Mouse (Mus musculus) spleen, adult 2 months (tissue): ENCODE data around the gene Map2k1. TPM values are rescaled to one million over a fixed set of nuclear protein-coding genes. Genes with fewer than 3 reads are reported as not detected.

Experiments
- DNase-seq, 2 experiments: peaks; one replicate each; pipeline versions ENCODE4 v3.0.0 to v3.0.0-alpha.2; 2012 to 2021; ENCODE audit warnings: low spot score in 2 of 2, low read depth in 1 of 2
- H3K27ac ChIP-seq: fragments of 200-500 bp; 2 replicates; pipeline ENCODE4 v1.5.1; 2012; ENCODE audit warnings: low read length, inconsistent platforms; ENCODE audit not compliant: insufficient read depth
- H3K27me3 ChIP-seq: fragments of 200-500 bp; 2 replicates; pipeline ENCODE4 v1.6.1; 2012; ENCODE audit warnings: mild to moderate bottlenecking, moderate library complexity, low read length, inconsistent platforms; ENCODE audit not compliant: control insufficient read depth, insufficient read depth
- H3K36me3 ChIP-seq: fragments of 200-500 bp; 2 replicates; pipeline ENCODE4 v1.6.1; 2012; ENCODE audit warnings: mild to moderate bottlenecking, low read length, inconsistent platforms; ENCODE audit not compliant: control insufficient read depth, insufficient read depth
- H3K4me1 ChIP-seq: fragments of 200-500 bp; 2 replicates; pipeline ENCODE4 v1.6.1; 2011; ENCODE audit warnings: inconsistent platforms; ENCODE audit not compliant: control insufficient read depth, insufficient read depth, insufficient read length
- H3K4me3 ChIP-seq: fragments of 200-500 bp; 2 replicates; pipeline ENCODE4 v1.5.1; 2011; ENCODE audit warnings: mild to moderate bottlenecking, inconsistent platforms; ENCODE audit not compliant: insufficient read depth, insufficient read length; ENCODE audit errors: extremely low read depth
- CTCF ChIP-seq: fragments of 200-500 bp; IDR thresholded peaks from 2 replicates; pipeline ENCODE4 v1.5.1; 2011; ENCODE audit warnings: mild to moderate bottlenecking, inconsistent platforms; ENCODE audit not compliant: insufficient read depth, insufficient read length, insufficient replicate concordance; ENCODE audit errors: extremely low read depth
- POLR2A ChIP-seq: fragments of 200-500 bp; IDR thresholded peaks from 2 replicates; pipeline ENCODE4 v1.6.1; 2011; ENCODE audit warnings: low read depth, low read length, inconsistent platforms
- WGBS: fragments of 180-500 bp; shearing (Covaris S2); methylation state at CpG from one replicate; pipeline ENCODE4 v1.1.7; 2018; 5-methylcytosine and 5-hydroxymethylcytosine counted together
- polyA plus RNA-seq: library from polyadenylated mRNA; depleted of rRNA; stranded (reverse); fragments of >200 nt; gene quantifications from 2 replicates; pipeline ENCODE4 v1.2.3, GENCODE M21; 2012

Gene Map2k1
- polyA plus RNA-seq, 1 experiment: 35.6 TPM

DNA sequence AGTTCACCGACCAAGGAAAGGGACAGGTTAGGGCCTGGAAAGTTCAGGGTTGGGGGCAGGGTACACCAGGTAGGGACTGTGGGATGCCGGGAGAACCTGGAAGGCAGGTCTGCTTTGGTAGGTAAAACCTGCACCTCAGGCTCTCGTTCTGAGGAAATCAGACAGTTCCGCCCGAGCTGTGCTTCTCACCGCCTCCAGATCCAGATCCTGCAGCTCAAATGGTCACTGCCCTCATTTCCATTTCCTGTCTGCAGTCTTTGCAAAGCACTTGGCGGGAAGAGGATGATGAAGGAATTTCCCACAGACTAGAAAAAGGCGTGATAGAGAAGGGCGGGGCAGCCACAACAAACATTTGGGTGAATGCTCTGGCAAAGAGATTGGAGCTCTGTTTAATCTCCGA is 14.8 kb upstream of the Map2k1 start:
- no peak for DNase-seq
- no peak for TF ChIP-seq POLR2A
- no peak overlapping the region for H3K27ac ChIP-seq
- no peaks in the 10 kb centered on the region for H3K4me1 ChIP-seq
- WGBS: 79% methylated on average over 10 of the region's 10 CpGs
- no peaks in the 10 kb centered on the region for H3K27me3 ChIP-seq
- H3K36me3 ChIP-seq: no peaks in the 10 kb centered on the region
- H3K4me3 ChIP-seq: no peak overlapping the region

DNA sequence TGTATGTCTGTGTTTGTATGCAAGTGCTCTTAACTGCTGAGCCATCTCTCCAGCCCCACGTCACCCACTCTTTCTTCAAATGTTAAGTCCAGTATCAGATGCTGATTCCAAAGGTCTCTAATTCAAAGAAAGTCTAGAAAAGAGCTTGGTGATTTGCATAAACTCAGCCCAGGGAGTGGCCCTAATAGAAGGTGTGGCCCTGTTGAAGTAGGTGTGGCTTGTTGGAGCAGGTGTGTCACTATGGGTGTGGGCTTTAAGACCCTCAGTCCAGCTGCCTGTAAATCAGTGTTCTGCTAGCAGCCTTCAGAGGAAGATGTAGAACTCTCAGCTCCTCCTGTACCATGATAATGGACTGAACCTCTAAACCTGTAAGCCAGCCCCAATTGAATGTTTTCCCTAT is 13.8 kb upstream of the Map2k1 start:
- DNase-seq: no peak
- no peak overlapping the region for H3K27ac ChIP-seq
- H3K36me3 ChIP-seq: no peaks in the 10 kb centered on the region
- H3K4me1 ChIP-seq: no peaks in the 10 kb centered on the region
- no peaks in the 10 kb centered on the region for H3K27me3 ChIP-seq
- 91% methylated on average over 1 of the region's 1 CpGs for WGBS
- TF ChIP-seq CTCF: no peak
- TF ChIP-seq POLR2A: no peak
- no peak overlapping the region for H3K4me3 ChIP-seq

DNA sequence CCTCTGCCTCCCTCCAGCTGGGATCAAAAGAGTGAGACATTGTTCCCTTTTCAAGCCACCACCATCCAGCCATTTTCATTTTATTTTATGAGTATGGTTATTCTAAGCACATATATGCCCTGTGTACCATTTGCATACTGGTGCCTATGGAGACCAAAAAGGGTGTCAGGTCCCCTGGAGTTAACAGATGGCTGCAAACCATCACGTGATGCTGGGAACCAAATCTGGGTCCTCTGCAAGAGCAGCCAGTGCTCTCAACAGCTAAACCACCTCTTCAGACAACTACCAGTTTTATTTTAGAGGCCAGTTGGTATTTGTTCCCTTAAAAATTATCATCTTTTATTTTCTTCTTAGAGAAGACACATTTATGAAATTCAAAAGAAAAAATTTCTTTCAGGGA is 11.4 kb upstream of the Map2k1 start:
- H3K27me3 ChIP-seq: no peaks in the 10 kb centered on the region
- no peak for TF ChIP-seq CTCF
- no peak for TF ChIP-seq POLR2A
- DNase-seq: no peak
- WGBS: 65% methylated on average over 1 of the region's 1 CpGs
- H3K4me1 ChIP-seq: no peaks in the 10 kb centered on the region
- no peak overlapping the region for H3K4me3 ChIP-seq
- H3K27ac ChIP-seq: no peak overlapping the region
- H3K36me3 ChIP-seq: no peaks in the 10 kb centered on the region

DNA sequence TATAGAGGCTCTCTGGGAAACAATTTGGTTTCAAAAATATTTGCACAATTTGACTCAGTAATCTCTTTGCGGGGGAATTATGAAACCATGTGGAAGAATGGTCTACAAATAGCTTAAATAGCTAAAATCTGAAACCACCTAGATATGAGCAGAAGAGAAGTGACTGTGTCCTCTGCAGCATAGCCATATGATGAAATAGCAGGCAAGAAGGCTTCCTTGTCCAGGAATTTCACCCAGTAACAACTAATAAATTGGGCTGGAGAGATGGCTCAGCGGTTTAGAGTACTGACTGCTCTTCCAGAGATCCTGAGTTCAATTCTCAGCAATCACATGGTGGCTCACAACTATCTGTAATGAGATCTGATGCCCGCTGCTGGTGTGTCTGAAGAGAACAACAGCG is 7.6 kb upstream of the Map2k1 start:
- H3K4me3 ChIP-seq: no peak overlapping the region
- H3K27me3 ChIP-seq: no peaks in the 10 kb centered on the region
- WGBS: 88% methylated on average over 4 of the region's 4 CpGs
- TF ChIP-seq CTCF (no peak), POLR2A (no peak)
- no peaks in the 10 kb centered on the region for H3K4me1 ChIP-seq
- DNase-seq: no peak
- no peaks in the 10 kb centered on the region for H3K36me3 ChIP-seq
- no peak overlapping the region for H3K27ac ChIP-seq

DNA sequence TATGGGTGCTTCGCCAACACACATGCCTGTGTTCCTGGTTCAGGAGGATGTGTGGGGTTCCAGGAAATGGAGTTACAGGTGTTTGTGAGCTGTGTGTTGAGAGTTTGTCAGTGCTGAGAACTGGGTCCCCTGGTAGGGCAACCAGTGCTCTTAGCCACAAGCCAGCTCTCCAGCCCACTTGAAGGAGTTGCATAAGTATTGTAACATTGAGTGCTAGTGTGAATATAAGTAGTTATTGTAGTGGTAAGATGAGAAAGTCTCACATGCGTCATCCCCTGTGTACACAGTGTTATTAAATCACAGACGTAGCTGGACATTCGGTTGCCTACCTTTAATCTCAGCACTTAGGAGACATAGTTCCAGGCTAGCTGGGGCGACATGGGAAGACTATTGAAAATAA is 6.5 kb upstream of the Map2k1 start:
- WGBS: 90% methylated on average over 5 of the region's 5 CpGs
- no peak for DNase-seq
- Histone ChIP-seq H3K27me3 (no peaks in the 10 kb centered on the region), H3K4me3 (no peak overlapping the region), H3K36me3 (no peaks in the 10 kb centered on the region), H3K4me1 (no peaks in the 10 kb centered on the region), H3K27ac (no peak overlapping the region)
- TF ChIP-seq CTCF: no peak
- TF ChIP-seq POLR2A: no peak

DNA sequence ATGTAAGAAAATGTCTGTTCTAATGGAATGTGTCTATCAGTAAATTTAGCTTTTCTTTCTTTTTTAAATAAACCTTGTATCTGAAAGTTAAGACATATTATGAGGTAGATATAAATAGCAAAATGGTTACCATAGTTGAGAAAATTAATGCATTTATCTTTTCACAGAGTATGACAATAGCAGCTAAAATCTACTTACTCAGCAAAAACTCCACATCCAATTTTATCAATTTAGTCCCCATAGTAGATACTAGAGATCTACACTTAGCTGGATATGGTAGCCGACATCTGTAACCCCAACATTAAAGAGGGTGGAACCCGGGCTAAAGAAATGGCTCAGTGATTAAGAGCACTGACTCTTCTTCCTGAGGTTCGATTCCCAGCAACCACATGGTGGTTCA is 2.8 kb upstream of the Map2k1 start:
- no peaks in the 10 kb centered on the region for H3K36me3 ChIP-seq

DNA sequence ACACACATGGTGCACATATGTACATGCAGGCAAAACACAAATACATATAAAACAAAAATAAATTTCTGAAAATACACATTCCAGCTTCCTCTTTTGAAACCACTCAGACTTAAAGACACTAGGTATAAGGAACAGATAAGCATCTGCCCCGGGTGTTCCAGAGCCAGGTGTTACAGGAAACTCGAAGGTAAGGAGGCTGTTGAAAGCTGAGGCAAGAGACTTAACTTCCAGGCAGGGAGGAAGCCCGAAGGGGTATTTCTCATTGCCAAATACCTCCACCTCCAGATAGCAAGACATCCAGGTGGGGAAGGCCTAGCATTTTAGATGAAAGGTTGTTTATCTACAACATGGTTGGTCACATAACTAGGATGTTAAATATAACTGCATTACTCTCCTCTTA is 2.0 kb upstream of the Map2k1 start:
- H3K27ac ChIP-seq: no peak overlapping the region
- H3K36me3 ChIP-seq: no peaks in the 10 kb centered on the region
- 43% methylated on average over 3 of the region's 3 CpGs for WGBS
- H3K27me3 ChIP-seq: no peaks in the 10 kb centered on the region
- no peaks in the 10 kb centered on the region for H3K4me1 ChIP-seq
- no peak for TF ChIP-seq CTCF
- TF ChIP-seq POLR2A: no peak
- H3K4me3 ChIP-seq: no peak overlapping the region
- DNase-seq: no peak

More for the DNA sequence above, 2.8 kb upstream of the Map2k1 start:
- TF ChIP-seq POLR2A (no peak), CTCF (no peak)
- H3K4me1 ChIP-seq: no peaks in the 10 kb centered on the region
- WGBS: 92% methylated on average over 3 of the region's 3 CpGs
- H3K27me3 ChIP-seq: no peaks in the 10 kb centered on the region
- H3K27ac ChIP-seq: no peak overlapping the region
- no peak overlapping the region for H3K4me3 ChIP-seq
- DNase-seq: no peak

DNA sequence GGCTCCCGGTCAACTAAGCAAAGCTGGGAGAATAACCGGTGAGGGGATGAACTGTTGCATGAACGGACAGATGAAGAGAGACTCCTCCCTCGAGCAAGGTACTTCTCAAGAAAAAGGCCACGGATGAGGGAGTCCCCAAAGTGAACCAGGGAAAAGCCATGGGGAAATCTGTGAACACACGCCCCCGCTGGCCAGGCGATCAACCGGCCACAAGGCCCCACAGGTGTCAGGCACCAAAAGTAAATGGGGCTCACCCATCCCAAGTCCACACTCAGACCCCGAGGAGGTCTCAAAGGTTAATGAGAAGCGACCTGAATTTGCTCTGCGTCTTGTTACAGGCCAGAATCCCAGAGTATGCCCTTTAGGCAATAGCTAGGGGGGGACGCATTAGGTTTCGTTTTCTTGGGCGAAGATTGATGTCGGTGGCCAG is 825 bp downstream of the Map2k1 start:
- Histone ChIP-seq H3K4me3 (peak overlapping the region; percentile 77), H3K27me3 (no peaks in the 10 kb centered on the region), H3K36me3 (no peaks in the 10 kb centered on the region), H3K4me1 (peaks cover 9% of the 10 kb centered on the region; the same call in 1 of the 2 replicates), H3K27ac (peak overlapping the region; percentile 87)
- peak in 1 of 2 experiments; percentile 14 for DNase-seq
- TF ChIP-seq POLR2A (no peak), CTCF (no peak)
- WGBS: under 1% methylated on average over 16 of the region's 16 CpGs
